Mouse (Mus musculus) hindbrain, embryonic 16.5 days (tissue): ENCODE results near the gene Nepro. TPM values are rescaled to one million over a fixed set of nuclear protein-coding genes. Genes with fewer than 3 reads are reported as not detected.

Experiments used
- ATAC-seq: fragments of 200-750 bp; cut with Nextera tagmentation; 2 replicates; pipeline ENCODE4 v1.8.0; 2017; ENCODE audit warnings: moderate TSS enrichment, moderate library complexity
- H3K27ac ChIP-seq: fragments of 300-500 bp; sonication (generic); 2 replicates; pipeline ENCODE4 v1.5.1; 2014; ENCODE audit warnings: low read depth, mild to moderate bottlenecking, control low read depth, low read length, moderate library complexity
- H3K27me3 ChIP-seq: fragments of 300-500 bp; sonication (generic); replicated peaks from 2 replicates; pipeline ENCODE4 v1.6.1; 2014; ENCODE audit warnings: low read length; ENCODE audit not compliant: control insufficient read depth, insufficient read depth
- H3K36me3 ChIP-seq: fragments of 300-500 bp; sonication (generic); 2 replicates; pipeline ENCODE4 v1.6.1; 2014; ENCODE audit warnings: mild to moderate bottlenecking, low read length, moderate library complexity, mixed read lengths; ENCODE audit not compliant: control insufficient read depth, insufficient read depth
- H3K4me1 ChIP-seq: fragments of 300-500 bp; sonication (generic); 2 replicates; pipeline ENCODE4 v1.6.1; 2014; ENCODE audit warnings: low read depth, low read length; ENCODE audit not compliant: control insufficient read depth, insufficient read depth
- H3K4me2 ChIP-seq: fragments of 300-500 bp; sonication (generic); 2 replicates; pipeline ENCODE4 v1.6.1; 2014; ENCODE audit warnings: mild to moderate bottlenecking, low read length, control low read depth, moderate library complexity
- H3K4me3 ChIP-seq: fragments of 300-500 bp; sonication (generic); 2 replicates; pipeline ENCODE4 v1.5.1; 2014; ENCODE audit warnings: mild to moderate bottlenecking, low read length, control low read depth, moderate library complexity
- H3K9ac ChIP-seq: fragments of 300-500 bp; sonication (generic); 2 replicates; pipeline ENCODE4 v1.6.1; 2014; ENCODE audit warnings: low read depth, mild to moderate bottlenecking, control low read depth, low read length, moderate library complexity
- H3K9me3 ChIP-seq: fragments of 300-500 bp; sonication (generic); 2 replicates; pipeline ENCODE4 v1.6.1; 2014; ENCODE audit warnings: mild to moderate bottlenecking, low read length, moderate library complexity; ENCODE audit not compliant: control insufficient read depth
- whole genome bisulfite sequencing: fragments of 180-500 bp; shearing (Covaris S2); extraction: QIAGEN DNeasy Blood & Tissue Kit; methylation state at CpG from one replicate; pipeline ENCODE4 v1.1.7; 2014; 5-methylcytosine and 5-hydroxymethylcytosine counted together
- polyA plus RNA-seq: library from polyadenylated mRNA; unstranded; fragments of >200 nt; fragmentation: Nextera tagmentation; extraction: Ambion mirVana; gene quantifications from 2 replicates; pipeline ENCODE4 v1.2.1, GENCODE M21; 2015

Nepro gene
- polyA plus RNA-seq, 1 experiment from 2014 or later, result 3.2 TPM

DNA sequence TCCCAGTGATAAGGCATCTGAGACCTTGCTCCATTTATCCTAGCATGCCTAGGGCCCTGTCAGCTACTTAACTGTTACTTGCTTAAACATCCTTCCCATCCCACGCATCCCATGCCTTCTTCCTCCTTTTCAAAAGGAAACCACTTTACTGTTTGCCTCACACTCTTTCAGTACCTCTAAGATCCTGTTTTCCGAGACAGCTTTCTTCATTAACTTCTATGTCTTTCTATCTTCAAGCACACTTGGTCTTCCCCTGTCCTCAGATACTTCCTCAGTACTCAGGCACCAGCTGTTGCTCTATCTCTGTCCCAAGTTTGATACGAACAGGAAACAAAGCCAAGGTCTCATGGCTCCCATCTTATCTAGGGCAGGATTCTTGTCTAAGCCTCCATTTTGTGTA is 49.6 kb downstream of the Nepro start:
- Histone ChIP-seq H3K4me3 (no peak overlapping the region), H3K27me3 (no peaks in the 10 kb centered on the region), H3K9ac (no peak overlapping the region), H3K9me3 (no peaks in the 10 kb centered on the region), H3K4me2 (no peak overlapping the region), H3K4me1 (no peaks in the 10 kb centered on the region), H3K36me3 (no peaks in the 10 kb centered on the region), H3K27ac (no peak overlapping the region)
- no peak for ATAC-seq
- WGBS, result 86% methylated on average over 3 of the region's 3 CpGs

DNA sequence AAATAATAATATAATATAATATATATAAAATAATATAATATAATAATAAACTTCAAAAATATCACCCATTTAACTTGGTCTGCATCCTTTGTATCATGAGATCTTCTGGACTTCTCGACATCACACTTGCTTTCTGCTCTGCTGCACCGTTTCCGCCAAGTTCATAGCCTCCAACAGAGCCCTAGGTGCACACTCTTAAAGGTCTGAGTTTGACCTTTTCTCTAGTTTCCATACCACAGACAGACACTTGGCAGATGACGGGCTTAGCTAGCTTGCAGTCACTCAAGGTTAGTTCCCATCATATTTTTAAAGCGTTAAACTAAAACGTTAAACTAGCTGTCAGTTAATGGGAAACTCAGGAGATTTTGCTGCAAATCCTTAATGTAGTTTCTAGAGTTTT is 50.1 kb downstream of the Nepro start:
- H3K4me1 ChIP-seq, result no peaks in the 10 kb centered on the region
- H3K36me3 ChIP-seq, result no peaks in the 10 kb centered on the region
- no peak for ATAC-seq
- H3K9me3 ChIP-seq, result no peaks in the 10 kb centered on the region
- H3K4me2 ChIP-seq, result no peak overlapping the region
- H3K4me3 ChIP-seq, result no peak overlapping the region
- 90% methylated on average over 6 of the region's 6 CpGs for WGBS
- H3K27ac ChIP-seq, result no peak overlapping the region
- no peak overlapping the region for H3K9ac ChIP-seq
- no peaks in the 10 kb centered on the region for H3K27me3 ChIP-seq

DNA sequence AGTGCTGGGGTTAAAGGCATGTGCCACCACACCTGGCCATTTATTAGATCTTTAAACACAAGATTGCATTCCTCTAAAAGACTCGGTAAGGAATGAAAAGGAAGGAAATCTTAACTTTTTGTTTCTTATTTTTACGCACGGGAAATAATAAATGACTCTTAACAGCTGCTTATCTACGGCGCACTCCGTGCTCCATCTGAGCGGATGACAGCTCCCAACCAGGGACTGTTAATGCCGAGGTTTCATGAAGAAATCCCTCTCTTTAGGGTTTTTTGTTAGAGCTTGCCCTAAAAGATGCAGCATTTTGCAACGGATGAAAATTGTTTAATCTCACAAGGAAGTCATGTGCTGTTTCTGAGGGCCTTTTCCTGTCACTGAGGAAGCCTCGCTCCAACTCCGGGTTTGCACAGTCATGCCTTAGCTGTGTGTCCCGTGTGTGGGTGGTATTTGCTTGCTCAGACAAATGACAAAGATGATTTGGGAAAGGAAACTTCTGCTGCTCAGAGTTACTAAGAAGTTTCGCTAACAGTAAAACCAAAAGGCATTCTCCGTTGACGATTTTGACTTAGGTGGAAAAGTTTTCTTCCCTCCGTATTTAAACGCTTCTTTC is 54.5 kb downstream of the Nepro start:
- Histone ChIP-seq H3K9ac (no peak overlapping the region), H3K4me3 (no peak overlapping the region), H3K27me3 (no peaks in the 10 kb centered on the region), H3K27ac (no peak overlapping the region), H3K4me2 (no peak overlapping the region), H3K9me3 (no peaks in the 10 kb centered on the region), H3K4me1 (no peaks in the 10 kb centered on the region), H3K36me3 (no peaks in the 10 kb centered on the region)
- ATAC-seq, result no peak
- WGBS, result 84% methylated on average over 17 of the region's 17 CpGs

DNA sequence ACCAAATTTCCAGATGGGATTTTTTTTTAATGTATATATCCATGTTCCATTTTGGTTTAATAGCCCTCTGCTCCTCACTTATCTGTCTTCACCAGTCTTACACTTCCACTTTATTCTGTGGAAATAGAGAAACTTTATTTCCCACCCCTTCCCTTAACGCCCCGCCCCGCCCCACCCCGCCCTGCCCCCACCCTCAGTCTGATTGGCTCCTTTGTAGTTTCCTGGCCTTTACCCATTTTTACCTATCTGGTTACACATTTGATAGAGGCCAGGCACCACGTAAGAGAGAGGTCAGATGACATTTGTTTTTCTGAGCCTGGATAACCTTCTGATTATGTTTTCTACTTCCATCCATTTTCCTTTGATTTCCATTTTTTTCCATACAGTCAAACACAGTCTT is 55.4 kb downstream of the Nepro start:
- no peak for ATAC-seq
- 90% methylated on average over 5 of the region's 5 CpGs for WGBS

DNA sequence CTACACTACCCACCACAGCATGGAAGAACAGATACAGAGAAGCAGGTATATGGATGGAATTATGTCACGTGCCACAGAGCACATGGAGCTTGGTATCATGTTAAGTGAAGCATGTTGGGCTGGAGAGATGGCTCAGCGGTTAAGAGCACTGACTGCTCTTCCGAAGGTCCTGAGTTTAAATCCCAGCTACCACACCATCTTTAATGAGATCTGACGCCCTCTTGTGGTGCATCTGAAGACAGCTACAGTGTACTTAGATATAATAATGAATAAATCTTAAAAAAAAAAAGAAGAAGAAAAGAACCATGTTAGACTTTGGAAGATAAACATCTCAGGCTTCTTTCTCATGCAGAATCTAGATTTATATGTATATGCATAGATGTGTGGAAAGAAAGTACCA is 56.6 kb downstream of the Nepro start:
- Histone ChIP-seq H3K4me2 (no peak overlapping the region), H3K4me3 (no peak overlapping the region), H3K36me3 (no peaks in the 10 kb centered on the region), H3K4me1 (no peaks in the 10 kb centered on the region), H3K27ac (no peak overlapping the region), H3K27me3 (no peaks in the 10 kb centered on the region), H3K9me3 (no peaks in the 10 kb centered on the region), H3K9ac (no peak overlapping the region)
- ATAC-seq, result no peak
- 68% methylated on average over 4 of the region's 4 CpGs for WGBS

More for the DNA sequence above, 55.4 kb downstream of the Nepro start:
- no peaks in the 10 kb centered on the region for H3K36me3 ChIP-seq
- no peaks in the 10 kb centered on the region for H3K9me3 ChIP-seq
- no peak overlapping the region for H3K27ac ChIP-seq
- H3K27me3 ChIP-seq, result no peaks in the 10 kb centered on the region
- no peaks in the 10 kb centered on the region for H3K4me1 ChIP-seq
- H3K9ac ChIP-seq, result no peak overlapping the region
- no peak overlapping the region for H3K4me2 ChIP-seq
- H3K4me3 ChIP-seq, result no peak overlapping the region

Other genes with a start within 250 kb of the Nepro start
- 12.1 and 16.4 TPM in 2 replicates for gene Boc, start 165.4 kb upstream of the Nepro start, polyA plus RNA-seq
- gene Gtpbp8, start 22.1 kb downstream of the Nepro start, polyA plus RNA-seq, result 35.4 and 36.2 TPM in 2 replicates
- 0.31 and 0.96 TPM in 2 replicates for gene Cd200r1, start 41.4 kb downstream of the Nepro start, polyA plus RNA-seq
- not detected in 2 replicates for gene Cd200r4, start 87.4 kb downstream of the Nepro start, polyA plus RNA-seq
- gene Cd200r2, start 142.8 kb downstream of the Nepro start, polyA plus RNA-seq, result 0.09 TPM in 1 of 2 replicates, not detected in the other
- gene Cd200r3, start 219.4 kb downstream of the Nepro start, polyA plus RNA-seq, result 0.10 TPM in 1 of 2 replicates, not detected in the other